Mouse (Mus musculus): ENCODE results near the gene Pbxip1.

DNA sequence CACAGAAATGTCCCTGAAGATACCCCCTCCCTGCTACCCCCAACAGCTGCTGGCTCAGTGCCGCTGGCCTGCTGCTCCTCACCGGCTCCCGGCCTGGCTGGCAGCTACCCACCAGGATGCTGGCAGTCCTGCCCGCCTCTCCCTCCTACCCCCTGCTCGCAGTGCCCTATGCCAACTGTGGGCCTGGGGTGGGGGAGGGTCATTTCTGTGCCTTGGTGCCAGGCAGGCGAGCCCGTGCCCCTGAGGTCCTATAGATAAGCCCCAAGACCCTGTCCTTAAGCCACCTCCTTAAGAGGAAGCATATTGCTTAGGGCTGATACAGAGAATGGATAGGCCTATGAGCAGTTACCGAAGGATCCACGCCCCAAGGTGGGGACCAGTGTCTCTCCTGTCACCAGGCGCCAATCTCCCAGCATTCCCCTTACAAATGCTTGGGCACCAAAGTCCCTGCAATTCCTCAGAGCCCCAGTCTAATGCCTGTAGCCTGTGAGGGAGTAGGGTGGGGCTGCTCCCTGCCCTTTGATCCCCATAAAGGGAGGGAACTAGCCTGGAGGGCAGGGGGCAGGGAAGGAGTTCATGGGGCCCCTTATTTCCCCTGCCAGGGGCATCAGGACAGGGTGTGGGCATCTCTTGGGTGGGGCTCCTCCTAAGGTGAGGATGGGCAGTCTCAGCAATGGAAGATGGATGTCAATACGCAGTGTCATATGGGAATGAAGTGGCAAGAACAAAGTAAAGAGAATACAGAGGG, 48.2 kb upstream of the Pbxip1 start:
- TF ChIP-seq CTCF (IDR thresholded peaks at IDR 0.05; ENCODE audit: borderline replicate concordance, insufficient read depth, low read length), result no peak
- no peak for TF ChIP-seq POLR2A (IDR thresholded peaks at IDR 0.05; ENCODE audit: low read depth, low read length)

All from embryonic fibroblast, embryonic 13.5 days (primary cell).